Mouse (Mus musculus): ENCODE data around the gene Tenm2. TPM values are rescaled to one million over a fixed set of nuclear protein-coding genes. Genes with fewer than 3 reads are reported as not detected.

Gene Tenm2
- total RNA-seq, 1 experiment from 2014 or later: 0.85 TPM

DNA sequence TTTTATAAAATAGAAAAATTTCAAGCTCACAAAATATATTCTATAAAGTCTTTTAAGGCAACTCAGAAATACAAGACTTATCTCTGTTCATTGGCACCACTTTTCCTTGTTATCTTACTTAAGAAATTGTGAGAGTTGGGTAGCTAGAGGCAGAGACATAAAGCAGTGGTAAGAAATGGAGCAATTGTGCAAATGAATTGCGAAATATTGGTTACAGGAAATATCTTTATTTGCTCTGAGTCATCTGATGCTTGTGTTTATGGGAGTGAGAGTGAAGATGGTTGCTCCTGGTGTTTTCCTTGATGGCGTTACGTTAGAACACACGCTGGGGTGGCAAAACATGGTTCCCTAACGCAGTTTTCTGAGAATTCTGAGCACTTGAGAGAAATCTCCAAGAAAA lies 156.4 kb downstream of the Tenm2 start:
- no peak for DNase-seq

DNA sequence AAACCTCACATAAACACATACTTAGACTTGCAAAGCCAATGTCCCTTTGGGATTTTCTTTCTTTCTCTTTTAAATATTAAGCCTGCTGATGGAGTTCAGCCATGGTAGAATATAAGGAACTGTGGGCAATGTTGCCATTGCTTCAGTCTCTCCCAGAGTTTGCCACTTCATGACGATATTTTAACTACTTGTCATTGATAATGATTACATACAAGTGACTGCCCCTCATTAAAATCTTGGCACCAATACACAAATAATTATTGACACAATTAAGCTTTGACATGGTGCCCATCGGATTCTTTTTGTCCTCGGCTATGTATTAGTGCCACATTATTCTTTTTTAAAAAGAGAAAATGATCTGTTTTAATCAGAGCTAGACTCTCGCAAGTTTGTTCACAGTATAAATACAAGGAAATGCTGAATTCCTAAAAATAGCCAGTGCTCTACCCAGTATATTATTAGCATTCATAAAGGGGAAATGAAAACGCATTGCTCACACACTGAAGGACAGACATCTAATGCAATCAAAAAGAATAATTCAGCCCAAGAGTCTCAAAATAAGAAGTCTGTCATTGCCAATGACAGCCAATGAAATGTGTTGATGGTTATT lies 158.7 kb downstream of the Tenm2 start:
- DNase-seq: no peak

DNA sequence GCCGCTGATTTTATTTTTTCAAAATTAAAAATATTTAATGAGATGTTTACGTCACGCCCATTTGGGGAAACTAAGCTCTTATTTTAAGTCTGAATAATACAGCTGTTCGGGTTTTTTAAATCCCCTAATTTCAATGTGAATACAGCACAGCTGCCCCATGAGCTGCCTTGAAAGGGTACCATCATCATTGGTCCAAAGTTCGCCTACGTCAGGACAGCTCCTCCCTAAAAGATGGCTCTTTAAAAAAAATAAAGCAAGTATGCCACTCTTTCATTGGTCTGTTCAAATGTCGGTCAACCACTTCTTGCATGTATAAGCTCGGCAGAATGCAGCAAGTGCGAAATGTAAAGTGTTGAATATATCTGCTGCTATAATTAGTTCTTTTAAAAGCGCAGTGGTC lies 160.4 kb downstream of the Tenm2 start:
- no peak for DNase-seq

DNA sequence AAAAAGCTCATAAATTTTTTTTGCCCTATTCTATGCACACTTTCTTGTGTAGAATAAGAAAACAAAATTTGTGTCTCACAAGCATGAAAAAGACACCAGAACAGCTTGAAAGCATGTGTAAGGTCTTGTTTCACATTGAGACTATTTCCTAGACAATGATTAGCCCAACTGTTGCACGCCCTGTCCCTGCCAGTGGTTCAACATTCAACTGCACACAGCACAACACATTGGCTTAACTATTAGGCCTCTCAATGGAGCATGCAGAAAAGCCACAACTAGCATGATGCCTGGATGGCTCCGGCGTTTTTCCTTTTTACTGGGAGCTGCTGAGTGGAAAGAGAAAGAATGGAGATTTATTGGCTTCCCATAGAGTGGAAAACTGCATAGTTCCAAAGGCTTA lies 170.3 kb downstream of the Tenm2 start:
- no peak for DNase-seq

DNA sequence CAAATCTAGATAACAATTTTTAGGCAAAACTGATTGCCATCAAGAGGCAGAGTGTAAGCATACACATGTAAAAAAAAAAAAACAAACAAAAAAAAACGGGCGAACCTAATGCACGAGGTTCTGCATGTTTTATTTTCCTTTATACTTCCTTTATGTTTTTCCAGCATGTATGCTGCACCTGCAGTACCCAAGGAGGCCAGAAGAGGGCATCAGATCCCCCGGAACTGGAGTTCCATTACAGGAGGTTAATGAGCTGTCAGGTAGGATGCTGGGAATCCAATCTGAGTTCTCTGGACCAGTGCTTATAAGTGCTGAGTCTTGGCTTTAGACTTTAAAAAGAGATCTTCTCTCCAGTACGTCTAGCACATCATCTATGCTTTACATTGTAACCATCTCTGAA lies 189.1 kb downstream of the Tenm2 start:
- peak; percentile 58 for DNase-seq

DNA sequence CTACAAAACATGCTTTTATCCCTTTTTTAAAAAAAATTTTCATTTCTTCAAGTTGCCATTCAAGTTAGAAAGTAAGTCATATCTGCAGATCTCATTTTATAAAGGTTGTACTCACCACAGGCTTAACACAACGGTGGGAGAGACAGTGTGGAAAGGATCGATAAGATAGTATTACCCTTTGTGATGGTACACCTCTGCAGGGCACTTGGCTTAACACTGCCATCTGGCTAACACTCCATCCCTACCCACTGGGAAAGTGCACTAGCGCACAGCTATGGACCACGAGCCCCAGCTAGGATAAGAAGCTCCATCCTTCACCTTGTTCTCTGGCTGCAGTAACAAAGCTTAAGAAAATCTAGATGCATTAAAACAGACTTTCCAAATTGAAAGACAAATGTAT lies 194.5 kb downstream of the Tenm2 start:
- no peak for DNase-seq

DNA sequence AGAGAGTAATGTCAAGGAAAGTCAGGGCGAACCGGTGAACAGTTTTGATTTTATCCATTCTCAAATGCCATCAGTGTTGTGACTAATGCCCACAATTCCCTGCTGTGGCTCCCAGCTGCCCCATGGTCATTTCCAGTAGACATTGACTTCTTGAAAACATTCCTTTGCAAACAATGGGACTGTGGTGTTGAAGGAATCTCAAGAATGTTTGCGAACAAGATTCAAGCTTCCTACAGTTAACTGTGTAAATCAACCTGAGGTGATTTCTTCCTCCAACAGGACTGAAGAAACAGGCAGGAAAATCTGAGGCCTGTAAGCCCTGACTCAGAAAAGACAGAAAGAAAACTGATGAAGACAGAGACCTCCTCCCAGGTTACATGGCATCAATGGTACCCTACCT lies 196.5 kb downstream of the Tenm2 start:
- DNase-seq: no peak

DNA sequence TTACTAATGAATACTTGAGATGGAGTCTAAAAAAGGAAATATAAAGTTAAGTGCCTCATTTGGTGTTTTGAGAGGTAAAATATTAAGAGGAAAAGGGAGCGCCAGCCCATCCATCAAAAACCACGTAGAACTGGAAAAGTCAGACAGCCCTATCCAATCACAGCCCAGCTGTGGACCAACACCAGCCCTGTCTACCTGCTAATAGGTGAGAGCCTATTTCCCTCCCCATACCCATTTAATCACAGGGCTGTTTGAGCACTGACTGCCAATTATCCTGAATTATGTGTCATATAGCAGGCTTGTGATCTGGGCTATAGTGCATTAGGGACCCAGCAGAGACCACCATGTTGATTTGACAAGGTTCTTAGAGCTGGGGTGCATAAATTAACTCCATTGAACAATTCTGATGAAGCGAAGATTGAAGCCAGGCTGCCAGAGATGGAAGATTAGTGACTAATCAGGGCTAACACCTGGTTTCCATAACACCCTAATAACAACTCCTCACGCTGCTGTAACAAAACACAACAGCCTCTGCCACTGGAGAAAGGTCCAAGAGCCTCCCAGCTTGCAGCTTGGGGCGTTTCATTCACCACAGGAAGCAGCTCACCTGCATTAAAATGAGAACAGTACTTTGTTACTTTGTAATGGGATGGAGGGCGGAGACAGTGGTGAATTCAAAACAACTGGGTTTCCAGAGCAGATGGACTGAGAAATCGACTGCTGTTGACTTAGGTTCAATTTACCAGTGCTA lies 204.3 kb downstream of the Tenm2 start:
- no peak for DNase-seq

DNA sequence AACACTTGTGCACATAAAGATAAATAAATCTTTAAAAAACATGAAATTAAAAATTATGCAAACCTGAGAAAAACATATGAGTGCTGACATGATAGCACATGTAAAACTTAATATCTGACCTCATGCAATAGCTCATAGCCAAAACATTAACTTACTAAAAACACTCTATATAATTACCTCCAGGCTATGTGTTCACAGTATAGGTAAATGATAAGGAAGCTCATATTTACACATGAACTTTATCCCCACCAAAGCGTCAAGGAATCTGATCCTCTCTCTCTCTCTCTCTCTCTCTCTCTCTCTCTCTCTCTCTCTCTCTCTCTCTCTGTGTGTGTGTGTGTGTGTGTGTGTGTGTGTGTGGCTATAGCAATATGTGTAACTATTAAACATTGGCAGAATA lies 223.9 kb downstream of the Tenm2 start:
- no peak for DNase-seq

DNA sequence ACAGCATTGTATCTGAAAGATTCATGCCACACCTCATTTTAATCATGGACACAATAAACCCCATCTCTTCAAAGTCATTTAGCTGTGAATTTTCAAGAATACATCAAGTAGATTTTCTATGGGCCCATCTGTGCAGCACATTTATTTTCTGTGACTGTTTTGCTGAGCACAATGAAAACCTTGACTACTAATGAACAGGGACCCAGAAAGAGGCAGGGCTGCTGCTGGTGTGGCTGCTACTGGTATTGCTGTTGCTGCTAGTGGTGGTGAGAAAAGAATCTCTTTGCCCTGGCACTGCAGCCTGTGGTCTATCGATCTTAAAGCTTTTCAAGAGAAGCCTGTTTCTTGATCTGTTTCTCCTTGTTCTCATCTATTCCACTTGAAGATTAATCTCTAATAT lies 226.5 kb downstream of the Tenm2 start:
- DNase-seq: no peak

DNA sequence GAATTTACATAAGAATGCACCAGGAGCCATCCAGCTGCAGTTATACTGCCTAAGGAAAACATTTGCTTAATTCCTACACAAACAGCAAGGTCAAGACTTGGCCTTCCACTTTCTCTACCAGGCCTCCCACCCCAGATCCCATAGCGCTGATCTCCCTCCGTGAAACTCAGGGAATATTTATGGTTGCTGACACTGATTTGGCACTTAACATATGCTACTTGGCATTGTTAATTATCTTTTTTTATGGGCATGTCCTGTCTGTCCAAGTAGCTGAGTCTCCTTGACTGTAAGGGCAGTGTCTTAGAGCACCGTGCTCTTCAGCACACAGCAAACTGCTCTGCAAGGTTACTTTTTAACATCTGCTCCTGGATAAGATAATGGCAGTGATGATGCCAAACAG lies 238.1 kb downstream of the Tenm2 start:
- no peak for DNase-seq

DNA sequence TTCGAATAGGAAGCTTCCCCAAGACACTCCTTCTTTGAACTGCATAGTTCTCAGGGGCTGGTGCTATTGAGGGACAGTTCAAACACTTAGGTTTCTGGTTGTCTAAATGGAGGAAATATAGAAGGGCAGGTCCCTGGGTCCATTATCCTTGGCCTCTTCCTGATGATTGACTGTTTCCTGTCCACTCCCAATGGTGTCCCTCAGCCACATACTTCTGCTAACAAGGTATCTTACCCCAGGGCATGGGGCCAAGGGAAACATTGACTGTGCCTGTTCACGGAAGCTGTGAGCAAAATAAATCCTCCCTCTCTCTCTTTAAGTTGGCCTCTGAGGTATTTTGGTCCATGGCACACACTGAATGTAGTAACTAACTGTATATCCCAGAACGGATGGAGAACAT lies 244.9 kb downstream of the Tenm2 start:
- DNase-seq: peak; percentile 9

DNA sequence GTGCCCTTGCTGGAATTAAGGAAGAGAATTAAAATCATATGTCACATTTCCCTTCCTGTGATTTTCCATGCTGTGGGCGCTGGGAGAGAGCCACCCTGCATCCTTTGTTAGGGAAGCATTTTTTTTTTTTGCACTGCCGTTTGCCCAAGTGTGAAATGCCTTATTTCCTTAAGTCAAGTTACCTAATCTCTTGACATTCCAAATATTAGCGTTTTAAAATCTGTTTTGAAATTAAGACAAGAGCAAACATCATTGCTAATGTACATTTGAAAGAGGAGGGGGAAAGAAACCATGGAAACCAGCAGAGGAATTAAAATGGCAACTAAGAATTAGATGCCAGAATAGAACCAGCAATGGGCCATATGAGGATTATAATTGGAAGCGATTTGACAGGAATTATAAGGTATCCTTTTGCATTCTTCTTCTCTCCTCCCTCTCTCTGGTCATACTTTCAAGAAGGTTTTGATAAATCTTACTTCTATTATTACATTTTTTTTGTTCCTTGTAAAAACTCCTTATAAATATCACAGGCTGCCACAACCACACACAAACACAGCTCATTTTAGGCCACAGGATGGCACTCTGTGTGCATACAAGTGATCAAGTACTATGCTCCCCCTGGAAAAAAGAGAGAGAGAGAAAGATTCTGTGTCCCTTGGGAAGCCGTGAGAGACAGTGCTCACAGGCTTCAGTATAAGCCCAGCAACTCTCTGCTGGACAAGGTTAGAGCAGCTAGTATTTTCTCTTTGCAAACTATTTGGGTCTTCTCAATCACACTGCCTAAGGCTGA lies 246.8 kb downstream of the Tenm2 start:
- no peak for DNase-seq

DNA sequence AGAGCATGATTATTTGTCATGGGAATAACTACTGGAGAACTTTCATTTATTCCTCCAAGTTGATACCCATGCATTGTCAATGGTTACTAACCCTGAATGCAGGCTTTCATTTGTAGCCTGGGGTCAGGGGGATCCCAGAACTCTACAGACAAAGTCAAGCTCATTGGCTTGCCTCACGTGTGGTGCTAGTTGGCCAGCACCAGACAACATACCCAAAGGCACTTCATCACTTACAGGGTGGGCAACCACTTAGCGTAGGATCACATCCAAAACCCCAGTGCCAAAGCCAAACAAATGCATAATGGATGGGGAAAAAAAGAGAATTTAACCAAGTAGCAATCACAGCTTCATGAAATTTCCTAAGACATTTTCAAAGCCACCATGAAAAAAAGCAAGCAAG lies 261.6 kb downstream of the Tenm2 start:
- no peak for DNase-seq

DNA sequence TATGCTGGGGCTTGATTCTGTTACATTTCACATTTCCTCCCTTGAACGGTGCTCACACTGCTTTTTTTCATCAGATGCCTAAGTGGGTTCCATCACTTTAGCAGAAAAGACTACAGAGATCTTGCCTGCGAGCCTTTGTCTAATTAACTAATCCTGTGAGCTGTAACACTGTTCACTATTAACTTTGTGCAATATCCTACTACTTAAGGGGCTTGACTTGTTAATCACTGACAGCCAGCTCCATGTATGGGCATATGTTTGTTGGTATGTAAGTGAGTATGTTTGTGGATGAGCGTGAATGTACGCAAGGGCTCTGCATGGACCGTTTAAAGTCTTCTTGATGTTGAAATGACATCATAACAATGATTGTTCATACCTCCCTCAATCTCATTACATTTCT lies 277.7 kb downstream of the Tenm2 start:
- DNase-seq: no peak

DNA sequence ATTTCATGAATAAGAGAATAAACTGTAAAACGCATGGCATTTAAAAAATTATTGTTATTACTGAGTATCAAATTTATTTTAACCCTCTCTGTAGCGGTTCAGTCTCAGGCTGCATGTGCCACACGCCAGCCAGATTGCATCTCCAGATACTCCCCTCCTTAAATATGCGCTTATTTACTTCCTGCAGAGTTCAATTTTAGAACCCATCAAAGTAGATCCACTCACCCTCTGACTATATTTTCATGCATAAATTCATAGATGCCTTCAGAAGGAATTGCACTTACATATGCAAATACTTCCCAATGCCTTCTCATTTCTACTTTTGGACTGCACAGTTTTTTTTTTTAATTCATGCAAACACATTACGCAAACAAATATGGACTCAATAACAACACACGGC lies 294.3 kb downstream of the Tenm2 start:
- no peak for DNase-seq

DNA sequence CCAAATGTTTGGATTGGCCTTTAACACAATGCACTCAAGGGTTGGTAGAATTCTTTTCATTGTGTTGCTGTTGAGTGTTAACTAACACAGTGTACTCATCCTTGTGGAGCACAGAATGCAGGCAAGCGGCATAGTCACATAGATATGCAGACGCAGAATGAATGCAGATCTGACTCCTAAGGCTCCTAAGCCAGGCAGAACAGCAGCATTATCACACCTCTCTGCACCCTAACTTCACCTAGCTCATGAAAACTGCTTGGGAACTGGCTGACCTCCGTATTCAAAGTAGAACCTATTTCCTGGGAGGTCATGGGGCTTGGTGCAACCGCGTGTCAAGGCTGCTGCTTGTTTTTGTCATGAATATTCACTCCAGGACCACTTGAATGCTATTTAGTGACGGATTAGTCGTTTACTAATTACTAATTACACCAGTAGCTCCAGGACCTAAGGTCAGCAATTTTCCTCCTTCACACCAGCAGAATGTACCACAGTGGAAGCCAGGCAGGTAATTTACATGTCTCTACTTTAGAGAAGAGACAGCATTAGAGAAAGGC lies 295.1 kb downstream of the Tenm2 start:
- no peak for DNase-seq

DNA sequence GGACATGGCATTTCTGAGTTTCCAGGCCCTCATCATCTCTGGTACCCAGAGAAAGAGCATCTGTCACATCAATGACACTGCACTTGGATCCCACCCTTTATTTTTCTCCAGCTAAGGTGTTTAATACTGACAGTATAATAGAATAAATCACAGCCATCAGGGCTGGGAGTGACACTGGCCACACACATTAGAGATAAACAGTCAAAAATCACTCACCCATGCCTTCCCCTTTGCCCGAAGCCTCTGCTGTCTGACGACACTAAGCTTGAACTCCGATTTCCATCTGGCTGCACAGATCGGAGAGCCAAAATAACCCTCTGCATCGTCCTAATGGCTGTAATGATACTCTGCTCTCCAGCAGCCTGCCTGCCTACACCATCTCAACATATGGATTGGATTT lies 305.9 kb downstream of the Tenm2 start:
- no peak for DNase-seq

DNA sequence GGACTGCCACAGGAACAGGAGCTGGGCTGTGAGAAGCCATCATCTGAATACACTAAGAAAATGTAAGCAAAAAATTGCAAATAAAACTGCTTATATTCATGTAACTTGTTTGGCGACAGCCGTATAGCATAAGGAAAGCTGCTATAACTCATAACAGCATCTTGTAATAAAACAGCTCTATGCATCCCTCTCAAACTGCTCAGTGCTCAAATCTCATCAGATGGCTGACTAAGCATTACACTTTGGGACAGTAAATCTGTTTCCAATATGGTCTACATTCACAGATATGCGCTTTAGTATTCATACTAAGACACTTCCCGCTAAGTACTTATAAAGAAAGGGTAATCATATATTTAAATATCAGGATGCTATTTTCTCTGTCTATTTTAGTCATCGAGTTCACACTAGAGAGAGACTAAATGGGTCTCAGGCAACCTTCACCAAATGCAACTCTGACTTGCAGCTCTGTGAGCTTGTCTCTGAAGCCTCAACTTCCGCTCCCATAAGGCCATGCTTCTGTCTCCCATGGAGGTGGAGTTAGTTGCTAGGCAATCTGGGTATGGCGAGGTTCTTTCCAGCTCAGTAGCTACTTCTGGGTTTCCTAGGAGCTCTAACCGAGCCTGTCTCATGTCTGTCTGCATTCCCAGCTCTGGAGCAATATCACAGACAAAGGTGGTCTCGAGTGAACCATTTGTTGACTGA lies 308.9 kb downstream of the Tenm2 start:
- DNase-seq: no peak

DNA sequence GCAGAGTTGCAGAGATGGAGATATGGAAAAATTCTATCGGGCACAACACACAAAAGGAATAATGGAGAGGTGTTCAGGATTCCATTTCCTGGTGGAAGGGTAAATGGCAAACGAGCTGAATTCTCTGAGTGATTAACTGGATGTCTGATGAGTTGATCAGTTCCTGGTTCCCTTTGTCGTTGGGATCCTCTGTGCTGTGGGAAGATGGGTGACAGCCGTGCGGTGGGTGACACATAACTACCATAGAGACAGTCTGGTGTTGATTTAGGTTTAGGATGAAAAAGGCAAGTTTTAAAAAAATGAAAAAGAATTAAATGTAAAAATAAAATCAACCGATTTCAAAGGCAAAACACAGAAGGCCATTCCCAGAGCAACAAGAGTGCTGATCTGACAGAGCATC lies 316.5 kb downstream of the Tenm2 start:
- no peak for DNase-seq

DNA sequence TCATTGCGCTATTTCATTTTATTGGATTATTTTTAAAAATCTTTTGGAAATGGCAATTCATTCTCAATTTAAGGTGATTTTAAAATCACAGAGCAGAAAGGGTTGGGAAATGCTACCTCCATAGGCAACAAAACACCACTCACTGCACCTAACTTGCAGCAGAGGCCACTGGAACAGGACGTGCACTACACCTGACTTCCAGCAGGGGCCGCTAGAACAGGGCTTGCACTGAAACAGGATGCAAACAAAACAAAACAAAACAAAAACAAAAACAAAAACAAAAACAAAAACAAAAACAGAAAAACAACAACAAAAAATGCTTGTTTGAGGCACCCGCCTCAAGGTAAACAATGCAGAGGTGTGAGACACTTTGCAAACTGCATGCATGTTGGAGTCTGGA lies 324.4 kb downstream of the Tenm2 start:
- peak; percentile 19 for DNase-seq

DNA sequence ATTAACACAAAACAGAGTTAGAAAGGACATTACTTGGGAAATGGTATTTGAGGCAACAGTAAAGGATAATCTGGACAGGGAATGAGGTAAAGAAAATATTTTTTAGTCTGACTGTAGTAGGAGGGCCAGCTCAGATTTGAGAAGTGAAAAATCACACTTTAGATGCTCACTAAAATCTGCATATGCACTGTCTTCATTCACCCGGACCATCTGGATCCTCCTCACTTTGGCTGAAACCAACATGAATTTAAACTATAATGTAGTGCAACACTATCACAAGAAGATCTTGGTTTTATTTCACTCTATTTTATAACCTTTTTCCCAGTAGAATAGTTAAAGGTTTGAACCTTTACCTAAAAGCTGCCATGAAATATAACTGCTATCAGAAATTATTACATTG lies 326.7 kb downstream of the Tenm2 start:
- no peak for DNase-seq

DNA sequence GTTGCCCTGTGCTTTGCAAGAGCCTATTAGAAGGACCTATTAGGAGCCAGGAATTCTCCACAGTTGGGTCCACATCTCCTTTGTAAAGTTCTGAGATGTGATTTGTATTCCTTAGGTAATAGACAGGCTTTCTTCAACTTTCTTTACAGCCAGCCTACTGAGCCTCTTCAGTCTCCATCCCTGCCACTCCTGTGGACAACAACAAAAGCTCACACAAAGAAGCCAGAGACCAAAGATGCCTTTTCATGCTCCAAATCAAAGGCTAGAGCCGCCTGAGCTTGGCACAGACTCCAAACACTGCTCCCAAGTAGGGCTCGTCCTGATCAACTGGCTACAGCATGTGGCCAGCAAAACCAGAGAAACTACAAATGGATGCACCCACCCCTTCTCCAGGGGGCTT lies 333.5 kb downstream of the Tenm2 start:
- DNase-seq: no peak
